Mouse (Mus musculus): Measurements from ENCODE around the gene Siglece. TPM values are rescaled to one million over a fixed set of nuclear protein-coding genes. Genes with fewer than 3 reads are reported as not detected.

Gene Siglece
- polyA plus RNA-seq, 1 experiment from 2014 or later: 0.52 TPM

GRCm38 (mm10) chr7:43622927-43623326 is 37.0 kb downstream of the Siglece start:
- WGBS: 80% methylated on average over 7 of the region's 7 CpGs
- Histone ChIP-seq H3K4me1 (replicated peaks) (peaks cover 8% of the 10 kb centered on the region), H3K27ac (no peak overlapping the region), H3K36me3 (no peaks in the 10 kb centered on the region), H3K4me3 (no peak overlapping the region), H3K27me3 (ENCODE audit: insufficient read depth, poor library complexity, severe bottlenecking) (no peaks in the 10 kb centered on the region), H3K9me3 (no peaks in the 10 kb centered on the region)
- no peak for DNase-seq (ENCODE audit: low spot score)

GRCm38 (mm10) chr7:43613816-43614551 is 46.0 kb downstream of the Siglece start:
- H3K27me3 ChIP-seq (ENCODE audit: insufficient read depth, poor library complexity, severe bottlenecking): no peaks in the 10 kb centered on the region
- H3K4me3 ChIP-seq: no peak overlapping the region
- no peaks in the 10 kb centered on the region for H3K4me1 ChIP-seq (replicated peaks)
- WGBS: 88% methylated on average over 14 of the region's 14 CpGs
- DNase-seq (ENCODE audit: low spot score): no peak
- H3K36me3 ChIP-seq: no peaks in the 10 kb centered on the region
- no peak overlapping the region for H3K27ac ChIP-seq
- H3K9me3 ChIP-seq: no peaks in the 10 kb centered on the region

GRCm38 (mm10) chr7:43608316-43608824 is 51.6 kb downstream of the Siglece start:
- Histone ChIP-seq H3K27ac (no peak overlapping the region), H3K4me1 (replicated peaks) (peaks cover 9% of the 10 kb centered on the region), H3K9me3 (no peaks in the 10 kb centered on the region), H3K27me3 (ENCODE audit: insufficient read depth, poor library complexity, severe bottlenecking) (no peaks in the 10 kb centered on the region), H3K36me3 (no peaks in the 10 kb centered on the region), H3K4me3 (no peak overlapping the region)
- 81% methylated on average over 7 of the region's 7 CpGs for WGBS
- DNase-seq (ENCODE audit: low spot score): no peak

- Histone ChIP-seq H3K4me1 (replicated peaks) (peaks cover 9% of the 10 kb centered on the region), H3K27ac (no peak overlapping the region), H3K27me3 (ENCODE audit: insufficient read depth, poor library complexity, severe bottlenecking) (no peaks in the 10 kb centered on the region), H3K9me3 (no peaks in the 10 kb centered on the region), H3K36me3 (no peaks in the 10 kb centered on the region), H3K4me3 (peak overlapping the region; percentile 64)
- no peak for DNase-seq (ENCODE audit: low spot score)
- 46% methylated on average over 5 of the region's 5 CpGs for WGBS
These were observed 52.1 kb downstream of the Siglece start for GRCm38 (mm10) chr7:43607743-43608287.

GRCm38 (mm10) chr7:43606896-43607742 is 52.8 kb downstream of the Siglece start, which contains the start of gene Zfp819:
Zfp819 (plus strand) TSS chr7:43607169.
- Histone ChIP-seq H3K27me3 (ENCODE audit: insufficient read depth, poor library complexity, severe bottlenecking) (no peaks in the 10 kb centered on the region), H3K4me3 (peak within 1 kb of the TSS; percentile 64), H3K4me1 (replicated peaks) (peaks cover 15% of the 10 kb centered on the region), H3K9me3 (no peaks in the 10 kb centered on the region), H3K36me3 (no peaks in the 10 kb centered on the region), H3K27ac (peak within 1 kb of the TSS; percentile 23; the same call in 1 of the 2 replicates)
- DNase-seq (ENCODE audit: low spot score): peak; percentile 73
- WGBS: 15% methylated on average over 41 of the region's 41 CpGs

GRCm38 (mm10) chr7:43601884-43602283 is 58.1 kb downstream of the Siglece start:
- 0 out of 2 replicates have a peak overlapping the region, but pooled peaks have one; percentile 0 for H3K27ac ChIP-seq
- peaks cover 10% of the 10 kb centered on the region for H3K4me1 ChIP-seq (replicated peaks)
- WGBS: 47% methylated on average over 5 of the region's 5 CpGs

More at GRCm38 (mm10) chr7:43601884-43602283, 58.1 kb downstream of the Siglece start:
- DNase-seq (ENCODE audit: low spot score): no peak
- Histone ChIP-seq H3K4me3 (no peak overlapping the region), H3K27me3 (ENCODE audit: insufficient read depth, poor library complexity, severe bottlenecking) (no peaks in the 10 kb centered on the region), H3K36me3 (no peaks in the 10 kb centered on the region), H3K9me3 (no peaks in the 10 kb centered on the region)

Other genes with a start within 250 kb of the Siglece start
- not detected in 2 replicates for gene Lim2, start 232.5 kb downstream of the Siglece start, polyA plus RNA-seq (2016; fragmentation: Nextera tagmentation; extraction: Ambion mirVana)
- gene Nkg7, start 223.1 kb downstream of the Siglece start, polyA plus RNA-seq (2016; fragmentation: Nextera tagmentation; extraction: Ambion mirVana): not detected in 2 replicates
- gene Cldnd2, start 219.4 kb downstream of the Siglece start, polyA plus RNA-seq (2016; fragmentation: Nextera tagmentation; extraction: Ambion mirVana): not detected in 2 replicates
- 226 and 249 TPM in 2 replicates for gene Etfb, start 216.1 kb downstream of the Siglece start, polyA plus RNA-seq (2016; fragmentation: Nextera tagmentation; extraction: Ambion mirVana)
- gene Gm45233, start 216.0 kb downstream of the Siglece start, polyA plus RNA-seq (2016; fragmentation: Nextera tagmentation; extraction: Ambion mirVana): 0.47 and 0.51 TPM in 2 replicates
- gene Vsig10l, start 197.0 kb downstream of the Siglece start, polyA plus RNA-seq (2016; fragmentation: Nextera tagmentation; extraction: Ambion mirVana): 1.5 and 3.8 TPM in 2 replicates
- gene Iglon5, start 170.1 kb downstream of the Siglece start, polyA plus RNA-seq (2016; fragmentation: Nextera tagmentation; extraction: Ambion mirVana): 0.80 and 2.2 TPM in 2 replicates
- gene 4931406B18Rik, start 154.2 kb downstream of the Siglece start, polyA plus RNA-seq (2016; fragmentation: Nextera tagmentation; extraction: Ambion mirVana): not detected in 2 replicates
- gene Cd33, start 115.7 kb downstream of the Siglece start, polyA plus RNA-seq (2016; fragmentation: Nextera tagmentation; extraction: Ambion mirVana): 0.61 and 1.2 TPM in 2 replicates
- 5.4 and 6.1 TPM in 2 replicates for gene Zfp658, start 97.9 kb downstream of the Siglece start, polyA plus RNA-seq (2016; fragmentation: Nextera tagmentation; extraction: Ambion mirVana)
- 12.7 and 15.7 TPM in 2 replicates for gene Zfp719, start 80.6 kb downstream of the Siglece start, polyA plus RNA-seq (2016; fragmentation: Nextera tagmentation; extraction: Ambion mirVana)
- 0.76 and 1.1 TPM in 2 replicates for gene Zfp819, start 53.0 kb downstream of the Siglece start, polyA plus RNA-seq (2016; fragmentation: Nextera tagmentation; extraction: Ambion mirVana)
- gene Ceacam18, start 25.5 kb downstream of the Siglece start, polyA plus RNA-seq (2016; fragmentation: Nextera tagmentation; extraction: Ambion mirVana): not detected in 2 replicates
- gene Ctu1, start 11.9 kb upstream of the Siglece start, polyA plus RNA-seq (2016; fragmentation: Nextera tagmentation; extraction: Ambion mirVana): 17.5 and 19.1 TPM in 2 replicates
- gene Klk14, start 30.3 kb upstream of the Siglece start, polyA plus RNA-seq (2016; fragmentation: Nextera tagmentation; extraction: Ambion mirVana): not detected in 2 replicates
- 0.24 and 0.31 TPM in 2 replicates for gene Klk13, start 52.4 kb upstream of the Siglece start, polyA plus RNA-seq (2016; fragmentation: Nextera tagmentation; extraction: Ambion mirVana)
- gene Klk12, start 108.7 kb upstream of the Siglece start, polyA plus RNA-seq (2016; fragmentation: Nextera tagmentation; extraction: Ambion mirVana): not detected in 2 replicates
- not detected in 2 replicates for gene Klk11, start 114.4 kb upstream of the Siglece start, polyA plus RNA-seq (2016; fragmentation: Nextera tagmentation; extraction: Ambion mirVana)
- gene Klk10, start 120.9 kb upstream of the Siglece start, polyA plus RNA-seq (2016; fragmentation: Nextera tagmentation; extraction: Ambion mirVana): 0.55 and 0.77 TPM in 2 replicates
- gene Klk9, start 131.7 kb upstream of the Siglece start, polyA plus RNA-seq (2016; fragmentation: Nextera tagmentation; extraction: Ambion mirVana): 0.13 TPM in 1 of 2 replicates, not detected in the other
- 12.1 and 13.2 TPM in 2 replicates for gene Klk8, start 137.4 kb upstream of the Siglece start, polyA plus RNA-seq (2016; fragmentation: Nextera tagmentation; extraction: Ambion mirVana)
- gene Klk7, start 151.1 kb upstream of the Siglece start, polyA plus RNA-seq (2016; fragmentation: Nextera tagmentation; extraction: Ambion mirVana): 0.11 TPM in 1 of 2 replicates, not detected in the other
- not detected in 2 replicates for gene Klk6, start 164.3 kb upstream of the Siglece start, polyA plus RNA-seq (2016; fragmentation: Nextera tagmentation; extraction: Ambion mirVana)
- 0.12 TPM in 1 of 2 replicates, not detected in the other for gene Klk5, start 181.8 kb upstream of the Siglece start, polyA plus RNA-seq (2016; fragmentation: Nextera tagmentation; extraction: Ambion mirVana)
- gene Klk4, start 221.0 kb upstream of the Siglece start, polyA plus RNA-seq (2016; fragmentation: Nextera tagmentation; extraction: Ambion mirVana): 0.41 TPM in 1 of 2 replicates, not detected in the other

Data from hindbrain, embryonic 10.5 days (tissue).